13 mouse cellular contexts compared by ENCODE assay signal in genomic region chr14:57606663-57607365, GRCm38 (mm10). TPM values are rescaled to one million over a fixed set of nuclear protein-coding genes. Genes with fewer than 3 reads are reported as not detected.
DNase-seq lines count a peak whose midpoint lies in the region; ATAC-seq and TF ChIP-seq lines count a peak whose summit lies in the region.
"Had no signal": no experiment of that assay in that cellular context is flagged by ENCODE, and none has a peak within 500 bp of the region (broad histone marks: within the 10 kb centered on the region; RNA-seq: fewer than 3 reads in every experiment).

No protein-coding gene starts in this region.

- no peak overlapping the region for H3K9ac ChIP-seq in forebrain, embryonic 13.5 days
- no peak overlapping the region for H3K9ac ChIP-seq in forebrain, embryonic 12.5 days
- H3K9ac ChIP-seq in kidney, postnatal 0 days (ENCODE audit: low read depth, low read length), result no peak overlapping the region
- H3K9ac ChIP-seq in stomach, embryonic 16.5 days (ENCODE audit: low read length), result no peak overlapping the region
- no peak overlapping the region for H3K9ac ChIP-seq in stomach, postnatal 0 days (ENCODE audit: low read length)
- H3K9ac ChIP-seq: embryonic facial prominence, embryonic 13.5 days; midbrain, embryonic 12.5 days had no signal

- WGBS in forebrain, embryonic 13.5 days, result 64% methylated on average over 8 of the region's 8 CpGs
- 86% methylated on average over 8 of the region's 8 CpGs for WGBS in forebrain, embryonic 12.5 days
- WGBS in kidney, postnatal 0 days, result 47% methylated on average over 8 of the region's 8 CpGs
- WGBS in stomach, embryonic 16.5 days, result 33% methylated on average over 8 of the region's 8 CpGs
- whole genome bisulfite sequencing in stomach, postnatal 0 days, result 31% methylated on average over 8 of the region's 8 CpGs

- no peak for TF ChIP-seq EP300 in stomach, postnatal 0 days (optimal IDR thresholded peaks at IDR 0.05)

- DNase-seq in kidney, postnatal 0 days (ENCODE audit: low spot score), result peak; percentile 55
- DNase-seq in kidney, adult 9 months, result no peak
- DNase-seq in stomach, postnatal 0 days (ENCODE audit: low spot score), result no peak
- no peak for DNase-seq in thymus, adult 18-20 months
- DNase-seq in cerebellum, postnatal 25 days, result no peak

- no peaks in the 10 kb centered on the region for H3K9me3 ChIP-seq in forebrain, embryonic 13.5 days (replicated peaks)
- no peaks in the 10 kb centered on the region for H3K9me3 ChIP-seq in forebrain, embryonic 12.5 days
- no peaks in the 10 kb centered on the region for H3K9me3 ChIP-seq in kidney, postnatal 0 days (replicated peaks; ENCODE audit: low read length)
- H3K9me3 ChIP-seq in stomach, embryonic 16.5 days (replicated peaks; ENCODE audit: control insufficient read depth, low read length), result no peaks in the 10 kb centered on the region
- no peaks in the 10 kb centered on the region for H3K9me3 ChIP-seq in stomach, postnatal 0 days (ENCODE audit: control insufficient read depth, low read length)
- H3K9me3 ChIP-seq: embryonic facial prominence, embryonic 13.5 days; heart, embryonic 10.5 days; hindbrain, embryonic 10.5 days; midbrain, embryonic 12.5 days had no signal

- no peak overlapping the region for H3K4me2 ChIP-seq in forebrain, embryonic 13.5 days
- H3K4me2 ChIP-seq in forebrain, embryonic 12.5 days, result no peak overlapping the region
- H3K4me2 ChIP-seq in kidney, postnatal 0 days (ENCODE audit: low read length), result no peak overlapping the region
- peak overlapping the region; percentile 12; the same call in 1 of the 2 replicates for H3K4me2 ChIP-seq in stomach, embryonic 16.5 days (ENCODE audit: low read depth, low read length)
- no peak overlapping the region for H3K4me2 ChIP-seq in stomach, postnatal 0 days (replicated peaks; ENCODE audit: low read depth)
- H3K4me2 ChIP-seq: embryonic facial prominence, embryonic 13.5 days; midbrain, embryonic 12.5 days had no signal

- ATAC-seq in forebrain, embryonic 13.5 days, result no peak
- ATAC-seq in forebrain, embryonic 12.5 days (ENCODE audit: low FRiP score), result no peak
- ATAC-seq in kidney, postnatal 0 days (replicated peaks; ENCODE audit: low FRiP score, low read depth), result no peak
- peak; percentile 25; the same call in 1 of the 2 replicates for ATAC-seq in stomach, embryonic 16.5 days (ENCODE audit: insufficient read depth, low FRiP score)
- ATAC-seq in stomach, postnatal 0 days (ENCODE audit: low FRiP score, low TSS enrichment), result no peak

- H3K4me1 ChIP-seq in forebrain, embryonic 13.5 days, result peaks cover 37% of the 10 kb centered on the region
- peaks cover 21% of the 10 kb centered on the region for H3K4me1 ChIP-seq in forebrain, embryonic 12.5 days
- H3K4me1 ChIP-seq in kidney, postnatal 0 days (replicated peaks; ENCODE audit: insufficient read depth, low read length), result peaks cover 4% of the 10 kb centered on the region; the same call in 1 of the 2 replicates
- peaks cover 6% of the 10 kb centered on the region for H3K4me1 ChIP-seq in stomach, embryonic 16.5 days (ENCODE audit: control insufficient read depth, insufficient read depth, low read length)
- H3K4me1 ChIP-seq in stomach, postnatal 0 days (replicated peaks; ENCODE audit: control insufficient read depth, insufficient read depth), result 0 out of 2 replicates have a peak, but pooled peaks cover 3% of the 10 kb centered on the region
- H3K4me1 ChIP-seq: hindbrain, embryonic 10.5 days had no signal

- peak overlapping the region; percentile 48; the same call in 1 of the 2 replicates for H3K27ac ChIP-seq in forebrain, embryonic 13.5 days
- no peak overlapping the region for H3K27ac ChIP-seq in forebrain, embryonic 12.5 days
- no peak overlapping the region for H3K27ac ChIP-seq in kidney, postnatal 0 days
- no peak overlapping the region; the same call in 1 of the 2 replicates for H3K27ac ChIP-seq in stomach, embryonic 16.5 days (ENCODE audit: low read length)
- H3K27ac ChIP-seq in stomach, postnatal 0 days (replicated peaks), result no peak overlapping the region
- H3K27ac ChIP-seq: heart, embryonic 10.5 days; hindbrain, embryonic 10.5 days; midbrain, embryonic 12.5 days had no signal

- TF ChIP-seq CTCF in kidney, postnatal 0 days (IDR thresholded peaks at IDR 0.05; ENCODE audit: low read depth), result no peak
- TF ChIP-seq CTCF in stomach, postnatal 0 days (IDR thresholded peaks at IDR 0.05; ENCODE audit: low read depth), result no peak

- no peaks in the 10 kb centered on the region for H3K27me3 ChIP-seq in forebrain, embryonic 13.5 days
- no peaks in the 10 kb centered on the region for H3K27me3 ChIP-seq in forebrain, embryonic 12.5 days
- no peaks in the 10 kb centered on the region for H3K27me3 ChIP-seq in kidney, postnatal 0 days (ENCODE audit: insufficient read depth, low read length)
- H3K27me3 ChIP-seq in stomach, embryonic 16.5 days (ENCODE audit: control insufficient read depth, insufficient read depth, low read length), result no peaks in the 10 kb centered on the region
- no peaks in the 10 kb centered on the region for H3K27me3 ChIP-seq in stomach, postnatal 0 days (ENCODE audit: control insufficient read depth, insufficient read depth, low read length)
- H3K27me3 ChIP-seq: CH12.LX; embryonic facial prominence, embryonic 13.5 days; midbrain, embryonic 12.5 days had no signal

- H3K4me3 ChIP-seq in forebrain, embryonic 13.5 days, result no peak overlapping the region
- no peak overlapping the region for H3K4me3 ChIP-seq in forebrain, embryonic 12.5 days (replicated peaks)
- no peak overlapping the region for H3K4me3 ChIP-seq in kidney, postnatal 0 days (replicated peaks; ENCODE audit: low read depth, low read length)
- no peak overlapping the region for H3K4me3 ChIP-seq in stomach, embryonic 16.5 days (replicated peaks; ENCODE audit: low read length)
- no peak overlapping the region for H3K4me3 ChIP-seq in stomach, postnatal 0 days (ENCODE audit: low read depth, low read length)
- H3K4me3 ChIP-seq: embryonic facial prominence, embryonic 13.5 days; heart, embryonic 10.5 days; hindbrain, embryonic 10.5 days; midbrain, embryonic 12.5 days had no signal

- H3K36me3 ChIP-seq in forebrain, embryonic 13.5 days (ENCODE audit: poor library complexity, severe bottlenecking), result peaks cover 25% of the 10 kb centered on the region
- peaks cover 21% of the 10 kb centered on the region for H3K36me3 ChIP-seq in forebrain, embryonic 12.5 days (replicated peaks)
- peaks cover 19% of the 10 kb centered on the region; the same call in 1 of the 2 replicates for H3K36me3 ChIP-seq in kidney, postnatal 0 days (ENCODE audit: insufficient read depth, low read length)
- peaks cover 2% of the 10 kb centered on the region; the same call in 1 of the 2 replicates for H3K36me3 ChIP-seq in stomach, embryonic 16.5 days (ENCODE audit: control insufficient read depth, insufficient read depth, low read length)
- 0 out of 2 replicates have a peak, but pooled peaks cover 2% of the 10 kb centered on the region for H3K36me3 ChIP-seq in stomach, postnatal 0 days (ENCODE audit: control insufficient read depth, insufficient read depth, low read length)

RNA-seq across cellular contexts. Expression of gene Eef1akmt1, which starts 35.4 kb away (rescaled TPM):
- 98.6 and 104 TPM in 2 replicates for polyA plus RNA-seq in forebrain, embryonic 13.5 days (2015; fragmentation: Nextera tagmentation; extraction: Ambion mirVana)
- 71.6 and 77.7 TPM in 2 replicates for polyA plus RNA-seq in forebrain, embryonic 12.5 days (2016; fragmentation: Nextera tagmentation; extraction: Ambion mirVana)
- polyA plus RNA-seq in kidney, postnatal 0 days (2015; fragmentation: Nextera tagmentation; extraction: Ambion mirVana), result 80.6 and 84.4 TPM in 2 replicates
- polyA plus RNA-seq in stomach, embryonic 16.5 days (2015; fragmentation: Nextera tagmentation; extraction: Ambion mirVana), result 75.3 and 77.5 TPM in 2 replicates
- 59.5 and 60.9 TPM in 2 replicates for polyA plus RNA-seq in stomach, postnatal 0 days (2015; fragmentation: Nextera tagmentation; extraction: Ambion mirVana)

RNA-seq across cellular contexts. Expression of gene Xpo4, which starts 58.4 kb away (rescaled TPM):
- 19.3 and 21.8 TPM in 2 replicates for polyA plus RNA-seq in forebrain, embryonic 13.5 days (2015; fragmentation: Nextera tagmentation; extraction: Ambion mirVana)
- polyA plus RNA-seq in forebrain, embryonic 12.5 days (2016; fragmentation: Nextera tagmentation; extraction: Ambion mirVana), result 26.3 and 26.8 TPM in 2 replicates
- polyA plus RNA-seq in kidney, postnatal 0 days (2015; fragmentation: Nextera tagmentation; extraction: Ambion mirVana), result 11.0 TPM in 2 replicates
- polyA plus RNA-seq in stomach, embryonic 16.5 days (2015; fragmentation: Nextera tagmentation; extraction: Ambion mirVana), result 17.0 and 18.6 TPM in 2 replicates
- 6.8 and 7.9 TPM in 2 replicates for polyA plus RNA-seq in stomach, postnatal 0 days (2015; fragmentation: Nextera tagmentation; extraction: Ambion mirVana)
